Mouse (Mus musculus): ENCODE data around the gene Nrip1.

- no peak for TF ChIP-seq CTCF (IDR thresholded peaks at IDR 0.05; ENCODE audit: low read depth, low read length)
- no peak for TF ChIP-seq POLR2AphosphoS5 (IDR thresholded peaks at IDR 0.05; ENCODE audit: insufficient replicate concordance, low read depth, low read length)
- no peak for TF ChIP-seq TAL1 (conservative IDR thresholded peaks at IDR 0.05; ENCODE audit: low read depth, low read length)
- no peak for TF ChIP-seq GATA1 (IDR thresholded peaks at IDR 0.05; ENCODE audit: borderline replicate concordance, low read length)
These were observed 19.6 kb upstream of the Nrip1 start for GRCm38 (mm10) chr16:76393267-76393666.
